16 mouse cellular contexts compared by ENCODE assay signal in the genomic region with DNA sequence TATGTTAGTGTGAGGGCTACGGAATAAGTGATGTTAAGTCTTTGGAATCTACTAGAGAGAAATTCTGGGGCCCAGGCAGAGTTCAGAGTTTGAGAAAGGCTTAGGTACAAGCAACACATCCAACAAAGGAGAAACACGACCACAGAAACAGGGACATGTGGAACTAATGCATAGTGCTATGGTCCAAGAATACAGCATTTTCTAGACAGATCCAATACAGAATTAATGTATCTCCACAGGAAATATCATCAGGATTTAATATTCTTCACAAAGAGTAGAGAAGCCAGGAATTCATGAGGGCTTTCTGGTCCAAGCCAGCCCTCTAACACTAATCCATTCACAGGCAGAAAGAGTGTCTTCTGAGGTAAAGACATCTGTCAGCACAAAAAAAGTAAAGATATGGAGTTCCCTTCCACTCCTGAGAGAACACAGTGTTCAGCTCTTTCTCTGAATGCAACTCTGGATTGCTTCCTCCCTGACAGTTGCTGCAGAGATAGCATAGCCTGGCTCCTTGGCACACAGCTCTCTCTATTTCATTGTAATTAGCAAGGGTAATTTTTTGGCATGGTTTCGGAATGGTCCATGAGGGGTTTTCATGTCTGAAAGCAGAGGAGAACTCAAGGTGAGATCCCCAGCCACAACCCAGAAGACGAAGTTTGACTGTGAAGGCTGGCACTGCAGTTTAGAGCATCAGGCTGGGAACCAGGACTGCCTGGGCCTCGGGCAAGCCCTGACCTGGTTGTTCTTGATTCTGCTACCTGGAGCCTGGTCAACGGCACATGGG.
DNase-seq lines count a peak whose midpoint lies in the region; ATAC-seq and TF ChIP-seq lines count a peak whose summit lies in the region.
"Had no signal": no experiment of that assay in that cellular context is flagged by ENCODE, and none has a peak within 500 bp of the region (broad histone marks: within the 10 kb centered on the region; RNA-seq: fewer than 3 reads in every experiment).

No protein-coding gene starts in this region.

- no peak overlapping the region for H3K9ac ChIP-seq in hindbrain, postnatal 0 days (replicated peaks; ENCODE audit: low read length)
- no peak overlapping the region for H3K9ac ChIP-seq in hindbrain, embryonic 16.5 days (ENCODE audit: low read depth, low read length)
- no peak overlapping the region for H3K9ac ChIP-seq in midbrain, postnatal 0 days (replicated peaks; ENCODE audit: low read length, poor library complexity, severe bottlenecking)
- H3K9ac ChIP-seq in midbrain, embryonic 11.5 days (ENCODE audit: low read length): no peak overlapping the region
- H3K9ac ChIP-seq: forebrain, embryonic 13.5 days; heart, embryonic 13.5 days; lung, embryonic 14.5 days had no signal

- no peak; the same call in 1 of the 2 replicates for ATAC-seq in hindbrain, postnatal 0 days
- no peak for ATAC-seq in hindbrain, embryonic 16.5 days
- no peak for ATAC-seq in midbrain, postnatal 0 days (ENCODE audit: low FRiP score)
- no peak for ATAC-seq in midbrain, embryonic 11.5 days (ENCODE audit: low FRiP score)
- ATAC-seq: forebrain, embryonic 13.5 days had no signal

- no peak for TF ChIP-seq CTCF in hindbrain, postnatal 0 days (IDR thresholded peaks at IDR 0.05; ENCODE audit: low read depth)
- no peak for TF ChIP-seq CTCF in midbrain, postnatal 0 days (IDR thresholded peaks at IDR 0.05)
- TF ChIP-seq CTCF in lung, adult 2 months (IDR thresholded peaks at IDR 0.05; ENCODE audit: insufficient read depth, low read length): no peak

- no peaks in the 10 kb centered on the region for H3K27me3 ChIP-seq in hindbrain, postnatal 0 days (ENCODE audit: insufficient read depth, low read length)
- H3K27me3 ChIP-seq in hindbrain, embryonic 16.5 days (replicated peaks; ENCODE audit: control insufficient read depth, insufficient read depth, low read length): no peaks in the 10 kb centered on the region
- no peaks in the 10 kb centered on the region for H3K27me3 ChIP-seq in midbrain, postnatal 0 days (ENCODE audit: insufficient read depth, low read length)
- H3K27me3 ChIP-seq in midbrain, embryonic 11.5 days (ENCODE audit: control insufficient read depth, insufficient read depth, low read length): no peaks in the 10 kb centered on the region
- H3K27me3 ChIP-seq: forebrain, embryonic 13.5 days had no signal

- no peak for TF ChIP-seq POLR2A in lung, adult 2 months (IDR thresholded peaks at IDR 0.05; ENCODE audit: borderline replicate concordance, extremely low read depth, low read depth, low read length)

- no peak overlapping the region for H3K4me2 ChIP-seq in hindbrain, postnatal 0 days (ENCODE audit: low read depth, low read length)
- no peak overlapping the region for H3K4me2 ChIP-seq in hindbrain, embryonic 16.5 days (ENCODE audit: low read length)
- no peak overlapping the region for H3K4me2 ChIP-seq in midbrain, postnatal 0 days (ENCODE audit: low read depth, low read length, poor library complexity, severe bottlenecking)
- H3K4me2 ChIP-seq in midbrain, embryonic 11.5 days: no peak overlapping the region
- H3K4me2 ChIP-seq: forebrain, embryonic 13.5 days; heart, embryonic 13.5 days; lung, embryonic 14.5 days had no signal

- DNase-seq in cerebellum, postnatal 14 days: peak; percentile 15 to 23
- no peak for DNase-seq in cerebellum, postnatal 25 days
- DNase-seq in hindbrain, postnatal 0 days (ENCODE audit: low spot score): peak; percentile 65
- peak; percentile 60 for DNase-seq in midbrain, postnatal 0 days (ENCODE audit: low spot score)
- no peak for DNase-seq in midbrain, embryonic 11.5 days (ENCODE audit: low spot score, missing footprints)
- peak; percentile 9 for DNase-seq in telencephalon, adult 2 months (ENCODE audit: low read depth, low spot score)
- DNase-seq in lung, adult 2 months: no peak
- DNase-seq: kidney, adult 2 months; kidney, postnatal 14 days; layer of hippocampus, adult 9-11 months; lung, embryonic 14.5 days; right cerebral cortex, postnatal 25 days; thymus, postnatal 4 days had no signal

- H3K9me3 ChIP-seq in hindbrain, postnatal 0 days (ENCODE audit: low read length): 0 out of 2 replicates have a peak, but pooled peaks cover 3% of the 10 kb centered on the region
- H3K9me3 ChIP-seq in hindbrain, embryonic 16.5 days (ENCODE audit: control insufficient read depth, low read length): no peaks in the 10 kb centered on the region
- H3K9me3 ChIP-seq in midbrain, postnatal 0 days (ENCODE audit: low read length): no peaks in the 10 kb centered on the region
- no peaks in the 10 kb centered on the region for H3K9me3 ChIP-seq in midbrain, embryonic 11.5 days (ENCODE audit: control insufficient read depth, low read length)
- H3K9me3 ChIP-seq: forebrain, embryonic 13.5 days had no signal

- H3K36me3 ChIP-seq in hindbrain, postnatal 0 days (ENCODE audit: insufficient read depth, low read length): no peaks in the 10 kb centered on the region
- H3K36me3 ChIP-seq in hindbrain, embryonic 16.5 days (ENCODE audit: control insufficient read depth, insufficient read depth, low read length): no peaks in the 10 kb centered on the region
- no peaks in the 10 kb centered on the region for H3K36me3 ChIP-seq in midbrain, postnatal 0 days (ENCODE audit: insufficient read depth, low read length)
- H3K36me3 ChIP-seq in midbrain, embryonic 11.5 days (ENCODE audit: control insufficient read depth, insufficient read depth, low read length): no peaks in the 10 kb centered on the region
- H3K36me3 ChIP-seq: heart, embryonic 13.5 days had no signal

- no peak overlapping the region for H3K27ac ChIP-seq in hindbrain, postnatal 0 days
- H3K27ac ChIP-seq in hindbrain, embryonic 16.5 days (ENCODE audit: low read depth, low read length): no peak overlapping the region
- H3K27ac ChIP-seq in midbrain, postnatal 0 days (ENCODE audit: low read depth, low read length): no peak overlapping the region
- H3K27ac ChIP-seq in midbrain, embryonic 11.5 days (ENCODE audit: low read depth, low read length): no peak overlapping the region; the same call in 1 of the 2 replicates
- H3K27ac ChIP-seq: forebrain, embryonic 13.5 days; heart, embryonic 13.5 days had no signal

- WGBS in hindbrain, postnatal 0 days: 54% methylated on average over 6 of the region's 6 CpGs
- WGBS in hindbrain, embryonic 16.5 days: 70% methylated on average over 6 of the region's 6 CpGs
- WGBS in midbrain, postnatal 0 days: 68% methylated on average over 6 of the region's 6 CpGs
- 83% methylated on average over 6 of the region's 6 CpGs for WGBS in midbrain, embryonic 11.5 days
- WGBS in lung, adult 2 months: 86% methylated on average over 6 of the region's 6 CpGs

- H3K4me3 ChIP-seq in hindbrain, postnatal 0 days (ENCODE audit: low read length): no peak overlapping the region
- H3K4me3 ChIP-seq in hindbrain, embryonic 16.5 days (ENCODE audit: low read length): no peak overlapping the region
- H3K4me3 ChIP-seq in midbrain, postnatal 0 days (ENCODE audit: low read depth, low read length): no peak overlapping the region
- no peak overlapping the region for H3K4me3 ChIP-seq in midbrain, embryonic 11.5 days (ENCODE audit: low read depth, low read length)
- no peak overlapping the region for H3K4me3 ChIP-seq in lung, adult 2 months (replicated peaks; ENCODE audit: extremely low read depth, low read depth, low read length)
- H3K4me3 ChIP-seq: forebrain, embryonic 13.5 days; heart, embryonic 13.5 days had no signal

- no peaks in the 10 kb centered on the region for H3K4me1 ChIP-seq in hindbrain, postnatal 0 days (ENCODE audit: insufficient read depth, low read length)
- H3K4me1 ChIP-seq in hindbrain, embryonic 16.5 days (ENCODE audit: control insufficient read depth, insufficient read depth, low read depth, low read length): no peaks in the 10 kb centered on the region
- no peaks in the 10 kb centered on the region for H3K4me1 ChIP-seq in midbrain, postnatal 0 days (ENCODE audit: insufficient read depth, low read length)
- no peaks in the 10 kb centered on the region for H3K4me1 ChIP-seq in midbrain, embryonic 11.5 days (ENCODE audit: control insufficient read depth, insufficient read depth, low read length)
- no peaks in the 10 kb centered on the region for H3K4me1 ChIP-seq in lung, adult 2 months (ENCODE audit: control insufficient read depth, insufficient read depth, low read length)
- H3K4me1 ChIP-seq: forebrain, embryonic 13.5 days had no signal

Comparison
In these comparisons a context has a peak if more than half of its experiments do, and no peak if none do; other contexts are left out.
1. DNase-seq: peak in cerebellum, postnatal 14 days (2 of 2), hindbrain, postnatal 0 days (single experiment), midbrain, postnatal 0 days (single experiment) and telencephalon, adult 2 months (single experiment); none in cerebellum, postnatal 25 days (0 of 2), midbrain, embryonic 11.5 days (single experiment) and lung, adult 2 months (single experiment).